Mouse (Mus musculus) MEL (cell line): ENCODE results near the gene Sash1.

Experiments
- CTCF ChIP-seq, 3 experiments: IDR thresholded peaks in 2 of 3; conservative IDR thresholded peaks in 1 of 3; 2 replicates each; pipeline ENCODE4 v1.5.1; 2011 to 2012; ENCODE audit warnings: low read length in 3 of 3, low read depth in 2 of 3, mild to moderate bottlenecking in 2 of 3, improper control_type of control experiment in 1 of 3, inconsistent platforms in 1 of 3, mixed read lengths in 1 of 3, moderate library complexity in 1 of 3; ENCODE audit not compliant: control insufficient read depth in 1 of 3, insufficient read depth in 1 of 3, poor library complexity in 1 of 3, severe bottlenecking in 1 of 3
- GATA1 ChIP-seq: IDR thresholded peaks from 2 replicates; pipeline ENCODE4 v1.6.1; 2011; ENCODE audit warnings: low read depth, low read length, improper control_type of control experiment
- NRF1 ChIP-seq: IDR thresholded peaks from 2 replicates; pipeline ENCODE4 v1.6.1; 2014; ENCODE audit warnings: low read depth, mild to moderate bottlenecking, inconsistent platforms, low read length, improper control_type of control experiment, moderate library complexity; ENCODE audit not compliant: poor library complexity, insufficient read depth, severe bottlenecking
- POLR2A ChIP-seq, 2 experiments: IDR thresholded peaks; 2 replicates each; pipeline ENCODE4 v1.6.1; 2011 to 2012; ENCODE audit warnings: low read length in 2 of 2, mild to moderate bottlenecking in 2 of 2, control low read depth in 1 of 2, improper control_type of control experiment in 1 of 2, low read depth in 1 of 2, moderate library complexity in 1 of 2; ENCODE audit not compliant: control insufficient read depth in 1 of 2, insufficient read depth in 1 of 2, poor library complexity in 1 of 2

DNA sequence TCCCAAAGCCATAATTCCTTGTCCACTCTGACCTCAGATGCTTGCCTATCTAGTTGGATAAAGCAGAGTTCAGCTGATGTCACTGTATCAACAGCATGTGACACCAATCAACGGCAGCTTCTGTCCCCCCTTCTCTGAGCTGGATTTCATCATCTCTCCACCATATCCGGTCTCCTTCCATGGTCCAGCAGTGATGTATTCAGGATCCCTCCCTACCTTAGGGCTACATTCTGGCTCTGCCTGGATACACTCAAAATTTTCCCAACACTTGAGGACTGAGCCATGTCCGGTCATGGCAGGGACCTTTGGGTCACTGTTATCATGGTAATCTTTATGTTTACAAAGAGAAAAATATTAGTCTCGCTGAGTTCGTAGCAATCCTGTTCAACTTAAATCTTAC, 118.5 kb downstream of the Sash1 start:
- no peak for TF ChIP-seq POLR2A (IDR thresholded peaks at IDR 0.05; ENCODE audit: control insufficient read depth in 1 of 2, insufficient read depth in 1 of 2, low read depth in 1 of 2, low read length in 2 of 2, poor library complexity in 1 of 2)
- no peak for TF ChIP-seq GATA1
- TF ChIP-seq NRF1 = no peak
- no peak for TF ChIP-seq CTCF (IDR thresholded peaks at IDR 0.05 in 2 of 3, conservative IDR thresholded peaks at IDR 0.05 in 1 of 3; ENCODE audit: control insufficient read depth in 1 of 3, insufficient read depth in 1 of 3, low read depth in 2 of 3, low read length in 3 of 3, poor library complexity in 1 of 3, severe bottlenecking in 1 of 3)
